Mouse (Mus musculus): ENCODE data around the gene Tacr1.

GRCm38 (mm10) chr6:82585396-82585795, 183.3 kb downstream of the Tacr1 start:
- no peak for TF ChIP-seq MAX (IDR thresholded peaks at IDR 0.05)
- no peak for TF ChIP-seq CTCF (IDR thresholded peaks at IDR 0.05; ENCODE audit: control insufficient read depth, insufficient read depth, insufficient read length)
- TF ChIP-seq MYOG (IDR thresholded peaks at IDR 0.05; ENCODE audit: control insufficient read depth, extremely low read depth, insufficient read length): no peak
- no peak for TF ChIP-seq FOSL1 (IDR thresholded peaks at IDR 0.05; ENCODE audit: insufficient read depth, low read length, poor library complexity, severe bottlenecking)
- TF ChIP-seq USF1 (IDR thresholded peaks at IDR 0.05; ENCODE audit: low read depth): no peak
